Mouse (Mus musculus) splenic B cell, adult 2 months (primary cell): Measurements from ENCODE around the gene Agbl4.

Experiments used
- DNase-seq: peaks from one replicate; pipeline ENCODE4 v3.0.0-alpha.2; 2011; ENCODE audit warnings: low read depth, low spot score
- H3K27me3 ChIP-seq: 2 replicates; pipeline ENCODE4 v1.6.1; 2012; ENCODE audit warnings: mild to moderate bottlenecking, low read length, moderate library complexity, mixed read lengths; ENCODE audit not compliant: control insufficient read depth, poor library complexity, insufficient read depth, severe bottlenecking
- H3K36me3 ChIP-seq: 2 replicates; pipeline ENCODE4 v1.6.1; 2012; ENCODE audit warnings: mild to moderate bottlenecking, low read length, moderate library complexity, mixed read lengths; ENCODE audit not compliant: control insufficient read depth, poor library complexity, insufficient read depth, severe bottlenecking

Gene Agbl4

GRCm38 (mm10) chr4:111417716-111418115, 1020.3 kb downstream of the Agbl4 start:
- no peak for DNase-seq
- H3K27me3 ChIP-seq = no peaks in the 10 kb centered on the region
- peaks cover 2% of the 10 kb centered on the region; the same call in 1 of the 2 replicates for H3K36me3 ChIP-seq

DNA sequence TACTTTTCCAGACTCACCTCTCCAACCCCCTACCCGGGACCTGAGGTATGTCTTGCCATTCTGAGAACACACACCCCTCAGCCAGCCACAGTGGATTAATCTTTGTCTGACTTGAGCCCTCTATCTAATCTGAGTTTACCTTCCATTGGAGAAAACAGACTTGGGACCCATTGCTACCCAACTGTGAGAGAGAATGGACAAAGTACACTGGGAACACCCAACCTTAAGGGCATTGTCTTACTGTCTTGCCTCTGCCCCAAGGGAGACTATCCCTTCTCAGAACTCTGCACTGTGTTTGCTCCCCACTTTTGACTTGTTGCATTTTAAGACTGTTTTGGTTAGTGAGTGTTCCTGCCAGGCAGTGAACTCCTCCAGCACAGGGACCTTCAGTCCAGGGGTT, 1022.0 kb downstream of the Agbl4 start:
- H3K36me3 ChIP-seq = peaks cover 2% of the 10 kb centered on the region; the same call in 1 of the 2 replicates
- H3K27me3 ChIP-seq = no peaks in the 10 kb centered on the region
- DNase-seq = no peak

GRCm38 (mm10) chr4:111420031-111420430, 1022.6 kb downstream of the Agbl4 start:
- peaks cover 2% of the 10 kb centered on the region; the same call in 1 of the 2 replicates for H3K36me3 ChIP-seq
- no peak for DNase-seq
- H3K27me3 ChIP-seq = no peaks in the 10 kb centered on the region

GRCm38 (mm10) chr4:111420955-111421354, 1023.5 kb downstream of the Agbl4 start:
- H3K36me3 ChIP-seq = peaks cover 2% of the 10 kb centered on the region; the same call in 1 of the 2 replicates
- no peaks in the 10 kb centered on the region for H3K27me3 ChIP-seq
- no peak for DNase-seq

GRCm38 (mm10) chr4:111421785-111422184, 1024.3 kb downstream of the Agbl4 start:
- H3K27me3 ChIP-seq = no peaks in the 10 kb centered on the region
- no peak for DNase-seq
- H3K36me3 ChIP-seq = peaks cover 2% of the 10 kb centered on the region; the same call in 1 of the 2 replicates

GRCm38 (mm10) chr4:111424371-111424950, 1027.0 kb downstream of the Agbl4 start:
- Histone ChIP-seq H3K36me3 (peaks cover 2% of the 10 kb centered on the region; the same call in 1 of the 2 replicates), H3K27me3 (no peaks in the 10 kb centered on the region)
- DNase-seq = no peak

- DNase-seq = no peak
- no peaks in the 10 kb centered on the region for H3K27me3 ChIP-seq
These were observed 1027.7 kb downstream of the Agbl4 start for GRCm38 (mm10) chr4:111425170-111425569.

DNA sequence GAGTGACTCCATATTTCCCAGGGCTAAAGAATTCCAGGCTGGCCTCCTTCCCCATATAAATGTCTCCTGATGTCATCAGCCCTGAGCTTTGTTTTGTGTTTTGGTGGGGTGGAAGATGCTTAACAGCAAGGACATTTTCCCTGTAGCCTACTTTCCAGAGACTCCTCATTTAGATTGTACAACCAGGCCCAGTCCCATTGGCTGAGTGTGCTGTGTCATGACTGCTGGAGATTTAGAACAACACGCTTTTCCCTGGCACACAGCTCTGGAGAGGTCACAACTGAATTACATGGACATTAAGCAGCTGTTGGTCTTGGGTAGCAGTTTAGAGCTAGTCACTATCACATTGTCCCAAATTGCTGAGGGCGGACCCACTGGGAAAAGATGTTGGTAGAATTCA, 1033.7 kb downstream of the Agbl4 start:
- no peak for DNase-seq
- H3K27me3 ChIP-seq = no peaks in the 10 kb centered on the region
- peaks cover 9% of the 10 kb centered on the region for H3K36me3 ChIP-seq

More at GRCm38 (mm10) chr4:111425170-111425569, 1027.7 kb downstream of the Agbl4 start:
- H3K36me3 ChIP-seq = no peaks in the 10 kb centered on the region; the same call in 1 of the 2 replicates

DNA sequence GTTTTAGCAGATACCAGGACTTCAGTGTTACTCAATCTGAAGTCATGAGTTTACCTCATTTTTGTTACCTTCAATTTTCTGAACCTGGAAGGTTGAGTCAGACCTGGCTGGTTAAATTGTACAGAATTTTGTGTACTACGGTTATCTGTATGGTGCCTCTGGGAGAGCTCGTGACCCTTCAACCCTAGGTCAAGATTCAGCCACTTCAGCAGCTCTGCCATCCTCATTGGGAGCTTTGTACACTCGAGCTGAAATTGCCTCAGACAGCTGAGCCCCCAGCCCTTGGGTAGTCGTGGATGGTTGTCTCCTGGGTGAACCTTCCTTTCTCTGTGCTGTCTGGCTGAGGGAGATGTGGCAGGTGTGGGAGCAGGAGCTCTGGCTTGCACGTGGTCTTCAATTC, 1034.6 kb downstream of the Agbl4 start:
- H3K36me3 ChIP-seq = peaks cover 9% of the 10 kb centered on the region
- no peak for DNase-seq
- no peaks in the 10 kb centered on the region for H3K27me3 ChIP-seq

GRCm38 (mm10) chr4:111432417-111432816, 1035.0 kb downstream of the Agbl4 start:
- DNase-seq = no peak
- H3K36me3 ChIP-seq = peaks cover 9% of the 10 kb centered on the region
- no peaks in the 10 kb centered on the region for H3K27me3 ChIP-seq

DNA sequence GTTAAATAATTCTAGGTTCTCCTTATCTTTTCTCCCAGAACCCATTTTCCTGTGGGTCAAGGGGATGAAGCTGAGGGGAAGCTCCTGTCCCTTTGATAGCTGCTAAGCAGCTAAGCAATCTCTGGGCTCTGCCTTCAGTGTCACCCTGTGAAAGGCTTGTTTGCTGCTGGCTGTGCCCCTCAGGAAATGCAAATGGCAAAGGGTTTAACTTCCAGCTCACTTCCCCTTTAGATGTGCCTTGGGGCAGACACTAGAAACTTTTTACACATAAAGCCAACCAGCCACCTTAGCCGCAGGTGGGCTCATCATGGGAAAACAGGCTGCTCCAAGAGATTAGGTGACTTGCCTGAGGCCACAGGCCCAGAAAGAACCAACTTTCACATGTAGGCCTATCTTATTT, 1044.2 kb downstream of the Agbl4 start:
- DNase-seq = peak; percentile 77
- H3K36me3 ChIP-seq = no peaks in the 10 kb centered on the region
- H3K27me3 ChIP-seq = no peaks in the 10 kb centered on the region

DNA sequence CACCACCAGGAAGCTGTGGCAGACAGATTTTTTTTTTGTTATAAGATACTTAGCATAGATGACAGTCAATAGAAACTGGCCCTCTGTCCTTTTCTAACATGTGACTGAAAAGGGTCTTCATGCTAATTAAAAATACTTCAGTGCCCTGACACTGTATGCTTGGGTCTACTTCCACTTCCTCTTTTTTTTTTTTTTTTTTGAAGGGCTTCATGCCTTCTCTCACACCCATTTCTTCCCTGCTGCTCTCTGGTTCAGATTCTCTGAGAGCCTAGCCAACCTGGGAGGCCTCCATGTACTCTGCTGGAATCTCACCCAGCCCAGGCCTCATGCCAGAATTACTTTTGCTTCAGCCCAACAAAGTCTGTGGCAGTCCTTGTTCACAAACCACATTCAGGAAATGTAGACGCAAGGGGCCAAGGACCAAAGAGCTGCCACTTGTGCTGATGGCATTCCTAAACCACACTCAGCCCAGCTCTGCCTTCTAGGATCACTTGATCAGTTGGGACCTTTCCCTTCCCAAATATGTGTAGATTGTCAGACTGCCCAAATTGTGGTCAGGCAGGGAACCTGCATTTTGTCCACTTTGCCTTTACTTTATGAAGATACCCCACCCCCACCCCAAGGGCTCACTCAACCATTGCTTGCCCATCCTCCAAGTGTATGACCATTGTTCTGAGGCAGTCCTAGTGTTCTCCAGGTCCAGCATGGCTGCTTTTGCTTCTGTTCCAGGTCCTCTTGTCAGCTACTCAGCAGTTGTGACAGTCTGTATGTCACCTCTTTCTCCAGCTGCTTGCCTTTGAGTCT, 1045.2 kb downstream of the Agbl4 start:
- DNase-seq = peak; percentile 84
- Histone ChIP-seq H3K36me3 (no peaks in the 10 kb centered on the region), H3K27me3 (no peaks in the 10 kb centered on the region)

DNA sequence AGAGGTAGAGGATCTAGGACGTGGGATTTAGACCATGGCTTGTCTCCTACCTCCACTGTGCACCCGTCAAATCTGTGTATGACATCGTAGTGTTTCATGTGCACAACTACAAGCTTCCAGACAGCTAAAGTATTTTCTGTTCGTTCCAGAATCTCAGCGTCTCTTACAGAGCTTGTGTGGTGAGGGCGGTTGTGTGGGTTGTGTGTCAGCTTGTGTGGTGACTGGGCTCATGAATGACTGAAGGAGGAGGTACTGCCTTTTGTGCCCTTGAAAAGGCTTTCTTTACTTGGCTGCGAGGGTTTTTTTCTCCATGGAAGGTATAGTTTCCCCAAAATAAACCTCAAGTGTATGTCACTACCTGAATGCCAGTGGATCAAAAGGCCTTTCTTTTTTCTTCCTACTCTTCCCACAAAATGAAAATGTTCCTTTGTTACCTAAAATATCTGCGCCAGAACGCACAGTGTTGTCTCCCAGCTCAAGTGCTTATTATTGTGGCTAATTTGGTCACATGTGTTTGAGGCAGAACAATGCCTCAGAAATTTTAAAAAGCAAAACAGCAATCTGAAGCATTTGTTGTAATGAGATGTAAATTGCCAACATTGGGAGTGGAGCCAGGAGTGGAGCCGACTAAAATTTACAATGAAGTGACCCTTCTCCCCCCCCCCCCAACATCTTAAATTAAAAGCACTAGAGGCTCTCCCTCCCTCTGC, 1046.6 kb downstream of the Agbl4 start:
- H3K27me3 ChIP-seq = no peaks in the 10 kb centered on the region
- no peaks in the 10 kb centered on the region; the same call in none of the 2 replicates for H3K36me3 ChIP-seq
- no peak for DNase-seq

GRCm38 (mm10) chr4:111444616-111445160, 1047.2 kb downstream of the Agbl4 start:
- no peak for DNase-seq
- Histone ChIP-seq H3K27me3 (no peaks in the 10 kb centered on the region), H3K36me3 (no peaks in the 10 kb centered on the region; the same call in none of the 2 replicates)
